Mouse (Mus musculus) lung, embryonic 16.5 days (tissue): ENCODE data around the gene Sema3f. TPM values are rescaled to one million over a fixed set of nuclear protein-coding genes. Genes with fewer than 3 reads are reported as not detected.

Experiments used
- ATAC-seq: fragments of 200-750 bp; cut with Nextera tagmentation; 2 replicates; pipeline ENCODE4 v1.8.0; 2017; ENCODE audit warnings: low read depth, mild to moderate bottlenecking, moderate library complexity
- H3K27ac ChIP-seq: fragments of 300-500 bp; sonication (generic); 2 replicates; pipeline ENCODE4 v1.5.1; 2014; ENCODE audit warnings: mild to moderate bottlenecking, control low read depth, low read length
- H3K27me3 ChIP-seq: fragments of 300-500 bp; sonication (generic); 2 replicates; pipeline ENCODE4 v1.6.1; 2014; ENCODE audit warnings: low read depth, low read length, mixed read lengths; ENCODE audit not compliant: control insufficient read depth, insufficient read depth
- H3K36me3 ChIP-seq: fragments of 300-500 bp; sonication (generic); 2 replicates; pipeline ENCODE4 v1.6.1; 2014; ENCODE audit warnings: low read length; ENCODE audit not compliant: control insufficient read depth, insufficient read depth
- H3K4me1 ChIP-seq: fragments of 300-500 bp; sonication (generic); replicated peaks from 2 replicates; pipeline ENCODE4 v1.6.1; 2014; ENCODE audit warnings: low read length, mixed read lengths; ENCODE audit not compliant: control insufficient read depth, insufficient read depth
- H3K4me2 ChIP-seq: fragments of 300-500 bp; sonication (generic); 2 replicates; pipeline ENCODE4 v1.6.1; 2014; ENCODE audit warnings: low read depth, low read length, control low read depth
- H3K4me3 ChIP-seq: fragments of 300-500 bp; sonication (generic); 2 replicates; pipeline ENCODE4 v1.5.1; 2014; ENCODE audit warnings: mild to moderate bottlenecking, low read length, control low read depth
- H3K9ac ChIP-seq: fragments of 300-500 bp; sonication (generic); 2 replicates; pipeline ENCODE4 v1.6.1; 2014; ENCODE audit warnings: low read length, control low read depth
- H3K9me3 ChIP-seq: fragments of 300-500 bp; sonication (generic); 2 replicates; pipeline ENCODE4 v1.6.1; 2016; ENCODE audit warnings: low read length; ENCODE audit not compliant: control insufficient read depth
- WGBS: fragments of 180-500 bp; shearing (Covaris S2); extraction: QIAGEN DNeasy Blood & Tissue Kit; methylation state at CpG from one replicate; pipeline ENCODE4 v1.1.7; 2014; 5-methylcytosine and 5-hydroxymethylcytosine counted together
- polyA plus RNA-seq: library from polyadenylated mRNA; unstranded; fragments of >200 nt; fragmentation: Nextera tagmentation; extraction: Ambion mirVana; gene quantifications from 2 replicates; pipeline ENCODE4 v1.2.1, GENCODE M21; 2015

Sema3f gene
- polyA plus RNA-seq, 1 experiment from 2014 or later, result 10.4 TPM

DNA sequence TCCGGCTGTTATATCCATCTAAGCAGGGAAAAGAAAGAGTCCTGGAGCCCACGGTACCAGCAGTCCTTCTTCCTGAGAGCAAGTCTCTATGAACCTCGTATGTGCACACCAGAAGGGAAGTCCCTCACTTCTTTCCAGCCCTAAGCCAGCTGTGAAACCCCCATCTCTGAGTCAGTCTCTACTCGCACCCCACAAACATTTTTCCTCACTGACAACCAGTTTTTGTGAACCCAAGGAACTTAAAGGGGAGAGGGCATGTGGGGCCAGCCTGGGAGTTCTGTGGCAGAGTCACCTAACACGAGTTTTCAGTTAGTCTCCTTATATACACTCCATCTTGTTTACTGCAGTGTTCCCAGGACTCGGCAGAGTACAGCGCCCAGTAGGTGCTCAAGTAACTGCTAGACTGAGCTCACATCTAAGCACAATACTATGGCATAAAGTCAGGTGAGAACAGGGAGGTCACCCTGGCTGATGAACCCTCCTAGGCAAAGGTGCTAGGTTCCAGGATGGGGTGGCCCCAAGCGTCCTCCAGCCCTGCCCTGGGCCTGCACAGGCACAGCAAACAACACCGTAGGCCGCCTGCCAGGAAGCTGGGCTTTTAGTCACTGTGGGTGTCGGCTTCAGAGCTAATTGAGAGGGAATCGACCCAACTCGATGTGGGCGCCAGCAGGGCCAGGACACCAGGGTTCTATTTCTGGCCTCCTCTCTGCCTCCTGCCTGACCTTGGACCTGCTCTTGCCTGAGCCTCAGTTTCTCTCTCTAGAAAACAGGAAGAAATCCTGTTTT, 6.7 kb downstream of the Sema3f start:
- no peak overlapping the region for H3K4me2 ChIP-seq
- WGBS, result 50% methylated on average over 14 of the region's 14 CpGs
- no peaks in the 10 kb centered on the region for H3K36me3 ChIP-seq
- H3K27ac ChIP-seq, result peak overlapping the region; percentile 89
- no peaks in the 10 kb centered on the region for H3K9me3 ChIP-seq
- no peak for ATAC-seq
- H3K9ac ChIP-seq, result peak overlapping the region; percentile 54
- H3K4me1 ChIP-seq, result peaks cover 94% of the 10 kb centered on the region
- no peak overlapping the region for H3K4me3 ChIP-seq
- H3K27me3 ChIP-seq, result no peaks in the 10 kb centered on the region

DNA sequence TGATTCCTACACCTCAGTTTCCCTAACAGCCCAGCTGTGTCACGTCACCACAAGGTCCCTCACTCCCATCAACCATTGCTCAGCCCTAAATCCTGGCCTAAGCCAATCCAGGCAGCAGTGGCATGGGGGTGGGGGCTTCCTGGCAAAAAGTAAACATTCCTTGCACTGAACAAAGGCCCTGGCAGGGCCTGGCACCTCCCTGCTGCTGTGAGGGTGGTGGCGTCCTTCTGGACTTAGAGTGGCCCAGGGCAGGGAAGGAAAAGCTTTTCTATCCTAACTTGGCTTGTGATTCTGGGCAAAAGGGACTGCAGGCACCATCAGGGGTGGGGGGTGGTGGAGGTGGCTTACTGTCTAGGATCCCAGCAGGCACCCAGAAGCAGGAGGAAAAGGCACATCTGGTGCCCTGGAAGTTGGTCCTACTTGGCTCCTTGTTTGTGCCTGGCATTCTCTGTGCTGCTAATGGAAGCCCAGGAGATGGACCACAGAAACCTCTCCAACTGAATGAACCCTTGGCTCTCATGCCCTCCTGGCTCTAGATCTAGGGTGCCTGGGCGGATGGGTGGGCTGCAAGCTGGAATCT, 7.6 kb downstream of the Sema3f start:
- ATAC-seq, result peak; percentile 29
- 37% methylated on average over 3 of the region's 3 CpGs for WGBS
- no peaks in the 10 kb centered on the region for H3K9me3 ChIP-seq
- peaks cover 96% of the 10 kb centered on the region for H3K4me1 ChIP-seq
- no peaks in the 10 kb centered on the region for H3K27me3 ChIP-seq
- H3K9ac ChIP-seq, result peak overlapping the region; percentile 54
- 0 out of 2 replicates have a peak overlapping the region, but pooled peaks have one; percentile 7 for H3K4me2 ChIP-seq
- H3K27ac ChIP-seq, result peak overlapping the region; percentile 89
- H3K36me3 ChIP-seq, result no peaks in the 10 kb centered on the region
- no peak overlapping the region for H3K4me3 ChIP-seq

DNA sequence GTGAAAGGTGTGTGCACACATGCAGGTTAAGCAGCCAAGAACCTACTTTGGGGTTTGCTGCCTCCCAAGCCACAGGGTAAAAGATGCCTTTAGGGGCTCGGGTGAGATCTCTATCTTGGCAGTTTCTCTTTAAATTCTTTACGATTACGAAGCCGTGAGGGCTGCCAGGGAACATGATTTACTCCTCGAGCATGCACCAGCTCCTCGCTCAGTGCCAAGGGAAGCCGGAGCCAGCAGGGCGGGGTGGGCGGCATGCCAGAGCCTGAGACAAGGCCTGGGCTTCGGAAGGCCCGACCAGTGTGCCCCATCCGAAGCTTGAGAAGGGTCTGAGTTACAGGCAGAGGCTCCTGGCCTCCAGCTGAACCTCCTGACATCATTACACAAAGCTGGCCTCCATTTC, 8.7 kb downstream of the Sema3f start:
- H3K27ac ChIP-seq, result peak overlapping the region; percentile 88
- H3K27me3 ChIP-seq, result no peaks in the 10 kb centered on the region
- H3K9me3 ChIP-seq, result no peaks in the 10 kb centered on the region
- 11% methylated on average over 12 of the region's 12 CpGs for WGBS
- H3K4me1 ChIP-seq, result peaks cover 98% of the 10 kb centered on the region
- no peak overlapping the region for H3K4me3 ChIP-seq
- no peaks in the 10 kb centered on the region for H3K36me3 ChIP-seq
- H3K4me2 ChIP-seq, result peak overlapping the region; percentile 16; the same call in 1 of the 2 replicates
- ATAC-seq, result peak; percentile 31
- H3K9ac ChIP-seq, result peak overlapping the region; percentile 43; the same call in 1 of the 2 replicates

DNA sequence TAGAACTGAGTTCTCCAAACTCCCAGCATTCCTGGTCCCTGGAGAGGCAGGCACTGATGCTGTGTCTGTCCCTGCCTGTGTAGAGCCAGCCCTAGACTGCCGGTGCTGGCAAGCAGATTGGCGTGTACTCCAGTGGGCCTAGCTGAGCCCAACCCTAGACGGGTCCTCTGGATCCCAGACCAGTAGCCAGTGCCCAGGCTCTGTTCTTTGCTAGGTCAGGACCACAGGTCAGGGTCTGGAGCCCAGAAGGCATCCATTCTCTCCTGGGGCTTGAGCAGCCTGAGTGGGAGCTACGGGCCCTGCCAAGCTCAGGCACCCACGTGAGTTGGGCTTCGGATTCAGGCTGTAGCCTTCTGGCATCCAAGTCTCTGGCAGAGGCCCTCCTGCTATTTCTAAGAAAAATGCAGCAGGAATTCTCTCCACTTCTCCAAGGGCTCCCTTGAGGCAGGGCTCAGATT, 10.1 kb downstream of the Sema3f start:
- Histone ChIP-seq H3K4me3 (no peak overlapping the region), H3K9me3 (no peaks in the 10 kb centered on the region), H3K27me3 (no peaks in the 10 kb centered on the region), H3K4me2 (no peak overlapping the region), H3K4me1 (peaks cover 94% of the 10 kb centered on the region), H3K36me3 (no peaks in the 10 kb centered on the region; the same call in 1 of the 2 replicates), H3K27ac (peak overlapping the region; percentile 69), H3K9ac (0 out of 2 replicates have a peak overlapping the region, but pooled peaks have one; percentile 33)
- WGBS, result 25% methylated on average over 6 of the region's 6 CpGs
- peak; percentile 23 for ATAC-seq

DNA sequence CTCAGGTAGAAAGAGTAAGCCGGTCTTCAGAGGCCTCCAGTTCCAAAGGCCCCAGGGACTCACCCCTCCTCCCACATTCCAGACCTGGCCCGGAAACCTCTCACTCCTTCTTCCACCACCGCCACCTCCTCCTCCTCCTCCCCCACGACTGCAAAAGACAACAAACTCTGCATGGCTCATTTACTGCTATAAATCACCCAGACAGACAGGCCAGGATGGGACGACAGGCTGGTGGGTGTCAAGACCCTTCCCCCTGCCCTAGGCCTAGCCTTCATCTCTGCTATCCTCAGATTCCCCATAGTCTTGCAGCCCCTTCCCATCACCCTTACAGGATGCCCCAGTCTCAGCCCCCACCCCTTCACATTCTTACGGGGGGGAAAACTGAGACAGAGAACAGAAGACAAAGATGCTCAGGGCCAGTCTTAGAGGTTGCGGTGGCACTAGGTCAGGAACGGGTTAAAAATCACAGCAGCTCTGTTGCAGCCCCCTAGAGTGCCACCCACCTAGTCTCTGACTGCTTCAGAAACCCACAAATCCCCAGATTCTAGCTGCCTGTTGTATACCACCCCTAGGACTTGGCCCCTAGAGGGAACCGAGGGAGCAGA, 10.8 kb downstream of the Sema3f start:
- WGBS, result 11% methylated on average over 9 of the region's 9 CpGs
- Histone ChIP-seq H3K4me3 (no peak overlapping the region), H3K4me1 (peaks cover 95% of the 10 kb centered on the region), H3K4me2 (peak overlapping the region; percentile 41), H3K9ac (peak overlapping the region; percentile 53), H3K9me3 (no peaks in the 10 kb centered on the region), H3K36me3 (no peaks in the 10 kb centered on the region; the same call in 1 of the 2 replicates), H3K27ac (peak overlapping the region; percentile 83), H3K27me3 (no peaks in the 10 kb centered on the region)
- ATAC-seq, result no peak

DNA sequence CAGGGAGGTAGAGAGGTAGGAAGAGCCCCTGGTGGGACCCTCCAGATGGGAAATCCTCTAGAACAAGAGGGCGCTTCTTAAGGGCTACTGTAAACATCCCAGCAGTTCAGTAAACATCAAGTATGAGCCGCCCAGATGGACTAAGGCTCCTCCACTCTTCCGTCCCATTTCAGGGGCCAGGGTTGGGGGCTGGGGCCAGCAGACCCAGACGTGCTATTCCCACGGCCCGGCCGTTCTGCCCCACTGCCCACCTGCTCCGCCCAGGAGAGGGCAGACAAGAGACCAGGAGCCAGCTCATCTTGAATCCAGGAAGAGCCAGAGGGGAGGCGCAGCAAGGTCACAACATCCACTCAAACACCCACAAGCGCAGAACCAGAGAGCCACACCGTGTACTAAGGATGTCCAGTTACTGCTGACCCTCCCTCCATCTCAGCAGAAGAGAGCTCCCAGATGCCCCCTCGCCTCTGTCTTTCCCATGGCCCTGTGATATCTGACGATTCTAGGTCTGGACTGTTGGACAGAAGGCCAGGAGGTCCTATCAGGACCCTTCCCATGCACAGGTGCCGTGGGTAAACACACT, 11.6 kb downstream of the Sema3f start:
- H3K9me3 ChIP-seq, result no peaks in the 10 kb centered on the region
- peak overlapping the region; percentile 53 for H3K9ac ChIP-seq
- no peak overlapping the region for H3K4me3 ChIP-seq
- peak; percentile 23 for ATAC-seq
- H3K27ac ChIP-seq, result peak overlapping the region; percentile 83
- WGBS, result 13% methylated on average over 14 of the region's 14 CpGs
- H3K4me1 ChIP-seq, result peaks cover 88% of the 10 kb centered on the region
- peak overlapping the region; percentile 41 for H3K4me2 ChIP-seq
- H3K27me3 ChIP-seq, result no peaks in the 10 kb centered on the region
- H3K36me3 ChIP-seq, result no peaks in the 10 kb centered on the region; the same call in 1 of the 2 replicates

DNA sequence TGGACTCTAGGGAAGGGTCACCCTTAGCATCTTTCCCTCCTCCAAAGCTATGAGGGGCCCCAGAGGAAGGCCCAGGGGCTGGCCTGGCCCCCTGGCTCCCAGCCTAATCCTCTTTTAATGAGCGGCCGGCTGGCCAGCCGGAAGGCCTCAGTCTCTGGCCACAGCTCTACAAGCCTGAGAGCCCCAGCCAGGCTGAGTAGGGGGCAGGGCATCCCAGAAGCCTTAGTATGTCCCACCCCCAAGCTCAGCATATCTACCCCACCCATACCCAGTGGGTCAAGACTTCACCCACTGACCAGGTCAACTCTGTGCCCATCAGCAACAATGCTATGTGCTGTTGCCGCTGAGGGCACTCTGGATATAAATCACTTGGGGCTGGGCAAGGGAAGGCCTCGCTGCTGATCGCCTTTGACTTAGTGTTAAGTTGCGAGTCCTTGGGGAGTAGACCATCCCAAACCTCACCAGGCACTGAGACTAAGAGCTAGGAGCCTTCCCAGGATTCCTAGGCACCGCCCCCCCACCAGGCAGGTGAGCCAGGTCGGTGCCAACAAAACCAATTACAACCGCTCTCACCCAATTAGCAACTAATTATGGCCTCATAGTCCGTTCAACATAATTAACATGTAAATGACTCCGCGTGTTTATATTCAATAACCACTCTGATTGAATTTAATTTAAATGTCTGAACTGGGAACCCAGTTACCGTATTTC, 12.3 kb downstream of the Sema3f start:
- Histone ChIP-seq H3K9me3 (no peaks in the 10 kb centered on the region), H3K36me3 (no peaks in the 10 kb centered on the region; the same call in 1 of the 2 replicates), H3K9ac (peak overlapping the region; percentile 53)

DNA sequence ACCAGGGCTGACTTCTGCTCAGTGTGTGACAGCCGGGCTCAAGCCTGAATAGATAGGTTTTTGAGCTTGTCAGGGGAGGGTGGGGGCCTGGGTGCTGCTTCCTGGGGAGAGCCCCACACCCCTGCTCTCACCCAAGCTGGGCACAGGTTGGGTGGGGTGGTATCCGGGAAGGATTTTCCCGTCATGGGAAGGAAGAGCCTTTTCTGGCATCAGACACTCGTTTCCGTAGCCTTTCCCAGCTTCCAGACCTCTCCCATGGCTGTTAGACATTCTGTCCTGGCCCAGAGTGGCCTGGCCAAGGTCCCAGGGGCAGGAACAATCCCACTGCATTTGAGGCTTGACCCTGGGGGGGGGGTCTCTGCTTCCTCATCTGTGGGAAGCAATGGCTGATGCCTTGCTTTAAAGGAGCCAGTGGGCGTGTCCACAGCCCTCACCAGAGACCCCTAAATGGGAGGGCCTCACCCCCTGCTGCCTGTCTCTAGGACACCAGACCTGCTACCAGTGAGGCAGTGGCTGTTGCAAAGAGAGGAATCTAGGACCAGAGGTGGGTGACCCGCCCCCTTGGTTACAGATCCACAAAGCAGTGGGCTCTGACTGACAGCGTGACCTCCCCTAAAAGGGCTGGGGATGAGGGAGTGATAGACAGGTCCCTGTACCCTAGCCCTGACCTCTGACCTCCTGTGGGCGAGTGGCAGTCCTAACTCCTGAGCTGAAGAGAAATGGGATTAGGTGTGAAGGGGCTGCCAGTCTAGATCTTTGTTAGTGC, 13.2 kb downstream of the Sema3f start:
- no peak for ATAC-seq
- H3K27ac ChIP-seq, result peak overlapping the region; percentile 83
- H3K4me1 ChIP-seq, result peaks cover 77% of the 10 kb centered on the region
- H3K9ac ChIP-seq, result peak overlapping the region; percentile 31; the same call in 1 of the 2 replicates
- H3K9me3 ChIP-seq, result no peaks in the 10 kb centered on the region
- no peak overlapping the region for H3K4me2 ChIP-seq
- H3K27me3 ChIP-seq, result no peaks in the 10 kb centered on the region
- WGBS, result 52% methylated on average over 9 of the region's 9 CpGs
- no peak overlapping the region for H3K4me3 ChIP-seq
- no peaks in the 10 kb centered on the region; the same call in none of the 2 replicates for H3K36me3 ChIP-seq

More for the DNA sequence above, 12.3 kb downstream of the Sema3f start:
- Histone ChIP-seq H3K4me1 (peaks cover 86% of the 10 kb centered on the region), H3K27me3 (no peaks in the 10 kb centered on the region), H3K4me2 (peak overlapping the region; percentile 41), H3K27ac (peak overlapping the region; percentile 83), H3K4me3 (no peak overlapping the region)
- 24% methylated on average over 14 of the region's 14 CpGs for WGBS
- peak; percentile 46 for ATAC-seq
